Mouse (Mus musculus): ENCODE data around the gene Vps53.

DNA sequence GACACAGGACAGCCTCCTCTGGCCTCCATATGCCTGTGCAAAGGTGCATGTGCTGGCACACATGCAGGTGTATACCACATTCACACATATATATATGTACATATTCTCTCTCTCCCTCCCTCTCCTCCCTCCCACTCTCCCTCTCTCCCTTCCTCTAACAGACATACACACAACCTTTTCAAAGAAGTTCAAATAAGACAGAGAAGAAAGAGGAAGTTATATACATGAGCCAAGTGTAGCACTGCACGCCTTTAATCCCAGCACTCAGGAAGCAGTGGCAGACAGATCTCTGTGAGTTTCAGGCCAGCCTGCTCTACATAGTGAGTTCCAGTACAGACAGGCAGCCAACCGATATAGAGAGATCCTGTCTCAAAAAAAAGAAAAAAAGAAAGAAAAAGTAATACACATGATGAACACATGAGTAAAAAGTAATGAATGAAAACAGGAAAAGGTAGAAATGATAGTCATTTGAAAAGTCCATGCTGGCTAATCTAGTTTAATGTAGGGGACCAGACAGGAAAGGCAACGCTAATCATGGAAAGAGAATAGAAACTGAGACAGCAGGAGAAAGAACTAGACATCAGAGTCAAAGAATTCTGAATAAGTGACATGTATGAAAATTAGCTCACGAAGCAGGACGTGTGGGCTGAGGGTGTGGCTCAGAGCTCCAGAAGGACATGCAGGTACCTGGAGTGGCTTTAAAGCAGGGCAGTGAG lies 26.1 kb downstream of the Vps53 start:
- TF ChIP-seq CTCF (IDR thresholded peaks at IDR 0.05) (no peak), EP300 (IDR thresholded peaks at IDR 0.05) (no peak)
